Mouse (Mus musculus): ENCODE measurements around the gene Gpr35. TPM values are rescaled to one million over a fixed set of nuclear protein-coding genes. Genes with fewer than 3 reads are reported as not detected.

The Gpr35 gene
- total RNA-seq, 2 experiments from 2014 or later: 0.94 TPM; not detected in 1

DNA sequence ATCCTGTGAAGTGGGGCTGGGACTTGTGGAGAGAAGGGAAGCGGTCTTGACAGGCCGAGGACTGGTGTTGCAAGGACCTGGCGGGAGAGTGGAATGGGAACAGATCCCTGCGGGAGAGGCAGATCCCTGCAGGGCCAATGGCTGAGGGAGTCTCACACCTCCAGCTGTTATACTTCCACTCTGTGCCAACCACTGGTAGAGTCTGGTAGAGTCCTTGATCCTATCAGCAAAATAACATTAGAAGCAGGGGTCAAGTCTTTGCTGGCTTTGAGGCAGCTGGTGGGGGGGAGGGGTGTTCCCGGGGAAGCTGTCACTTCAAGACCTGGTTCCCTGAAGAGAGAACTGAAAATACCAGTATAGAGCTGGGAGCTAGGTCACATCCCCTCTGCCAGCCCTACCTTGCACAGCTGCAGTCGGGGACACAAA is 25.5 kb downstream of the Gpr35 start:
- no peak for ATAC-seq (replicated peaks; ENCODE audit: low FRiP score, low TSS enrichment, poor library complexity, severe bottlenecking)

DNA sequence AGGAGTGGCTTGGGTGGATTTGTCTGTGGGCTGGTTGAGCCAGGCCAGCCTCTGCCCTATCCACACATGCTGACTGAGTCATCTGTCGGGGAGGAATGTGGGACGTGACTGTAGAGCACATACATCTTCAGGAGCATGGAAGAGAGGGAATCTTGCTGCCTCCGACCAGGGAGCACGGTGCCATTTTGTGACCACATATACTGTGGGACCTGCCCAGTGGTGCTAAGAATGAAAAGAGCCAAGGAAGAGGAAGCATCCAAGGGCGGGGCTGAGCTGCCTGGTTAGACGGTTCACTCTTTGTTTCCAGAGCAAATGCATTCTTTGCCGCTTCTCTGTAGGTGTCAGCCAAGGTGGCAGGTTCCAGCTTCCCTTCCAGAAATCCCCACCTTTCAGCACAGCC is 28.0 kb downstream of the Gpr35 start:
- ATAC-seq (replicated peaks; ENCODE audit: low FRiP score, low TSS enrichment, poor library complexity, severe bottlenecking): no peak

DNA sequence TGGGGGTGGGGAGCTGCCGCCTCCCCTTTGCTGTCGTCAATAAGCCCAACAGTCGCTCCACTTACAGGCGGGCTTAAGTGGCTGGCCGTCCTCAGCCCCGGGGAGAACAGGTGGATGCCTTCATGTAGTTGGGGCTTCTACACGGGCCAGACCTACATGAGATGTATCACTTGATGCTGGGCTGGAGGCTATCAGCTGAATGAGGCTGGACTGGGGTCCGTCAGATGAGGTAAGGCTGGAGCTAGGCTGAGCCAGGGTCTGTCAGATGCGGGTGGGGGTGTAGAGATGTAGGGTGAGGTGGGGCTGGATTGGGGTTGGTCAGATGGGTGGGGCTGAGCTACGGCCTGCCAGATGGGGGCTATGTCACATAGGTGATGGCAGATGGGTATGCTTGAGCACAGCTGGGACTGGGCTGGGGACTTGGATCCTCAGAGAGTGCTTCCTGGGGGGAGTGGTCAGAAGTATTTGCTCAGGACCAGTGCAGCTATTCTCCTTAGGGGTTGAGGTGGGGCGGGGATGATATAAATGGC is 28.5 kb downstream of the Gpr35 start:
- ATAC-seq (replicated peaks; ENCODE audit: low FRiP score, low TSS enrichment, poor library complexity, severe bottlenecking): no peak

DNA sequence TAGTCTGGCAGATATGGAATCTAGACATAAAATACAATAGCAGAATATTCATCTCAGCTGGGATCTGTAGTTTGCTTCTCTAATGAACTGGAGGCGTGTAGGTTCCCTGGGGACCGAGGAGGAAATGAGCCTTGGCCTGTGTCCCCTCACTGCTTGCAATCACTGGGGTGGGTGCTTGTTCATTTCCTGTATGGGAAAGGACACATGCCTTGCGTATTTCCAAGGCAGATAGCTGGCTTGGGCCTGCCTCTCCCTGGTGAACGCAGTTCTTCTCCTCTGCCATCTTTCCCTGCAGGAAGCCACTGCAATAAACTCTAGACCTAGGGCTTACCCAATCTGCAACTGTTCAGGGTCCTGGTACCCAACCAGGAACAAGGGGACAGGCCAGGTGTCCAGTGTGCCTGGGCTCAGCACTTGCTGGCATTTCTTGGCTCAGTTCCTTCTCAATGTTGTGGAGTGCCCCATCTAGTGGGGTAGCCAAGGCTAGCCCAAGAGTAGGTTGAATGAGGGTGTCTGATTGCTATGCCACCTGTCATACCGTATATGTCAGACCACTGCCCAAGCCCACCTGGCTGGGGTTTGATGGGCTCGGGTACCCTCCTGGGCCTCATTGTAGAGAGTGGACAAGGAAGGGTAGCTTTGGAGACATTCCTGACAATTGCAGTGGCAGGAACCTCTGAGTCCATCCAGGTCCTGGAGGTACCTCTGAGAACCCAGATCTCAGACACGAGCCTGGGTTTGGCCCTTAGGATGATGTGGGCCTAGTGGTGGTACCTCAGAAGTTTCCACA is 30.6 kb downstream of the Gpr35 start:
- ATAC-seq (replicated peaks; ENCODE audit: low FRiP score, low TSS enrichment, poor library complexity, severe bottlenecking): no peak

DNA sequence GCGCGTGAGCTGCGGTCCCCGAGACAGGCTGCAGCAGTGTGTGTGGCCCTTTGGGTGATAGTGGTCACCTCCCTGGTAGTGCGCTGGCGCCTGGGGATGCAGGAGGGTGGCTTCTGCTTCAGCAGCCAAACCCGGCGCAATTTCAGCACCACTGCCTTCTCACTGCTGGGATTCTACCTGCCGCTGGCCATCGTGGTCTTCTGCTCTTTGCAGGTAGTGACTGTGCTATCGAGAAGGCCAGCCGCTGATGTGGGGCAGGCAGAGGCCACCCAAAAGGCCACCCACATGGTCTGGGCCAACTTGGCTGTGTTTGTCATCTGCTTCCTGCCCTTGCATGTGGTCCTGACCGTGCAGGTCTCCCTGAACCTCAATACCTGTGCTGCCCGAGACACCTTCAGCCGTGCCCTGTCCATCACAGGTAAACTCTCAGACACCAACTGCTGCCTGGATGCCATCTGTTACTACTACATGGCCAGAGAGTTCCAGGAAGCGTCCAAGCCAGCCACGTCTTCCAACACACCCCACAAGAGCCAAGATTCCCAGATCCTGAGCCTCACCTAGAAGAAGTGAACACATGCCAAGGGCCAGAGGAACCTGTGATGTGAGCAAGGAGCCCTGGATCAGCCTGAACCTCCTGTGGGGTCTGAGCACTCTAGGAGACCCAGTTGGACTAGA is 32.4 kb downstream of the Gpr35 start:
- ATAC-seq (replicated peaks; ENCODE audit: low FRiP score, low TSS enrichment, poor library complexity, severe bottlenecking): no peak

DNA sequence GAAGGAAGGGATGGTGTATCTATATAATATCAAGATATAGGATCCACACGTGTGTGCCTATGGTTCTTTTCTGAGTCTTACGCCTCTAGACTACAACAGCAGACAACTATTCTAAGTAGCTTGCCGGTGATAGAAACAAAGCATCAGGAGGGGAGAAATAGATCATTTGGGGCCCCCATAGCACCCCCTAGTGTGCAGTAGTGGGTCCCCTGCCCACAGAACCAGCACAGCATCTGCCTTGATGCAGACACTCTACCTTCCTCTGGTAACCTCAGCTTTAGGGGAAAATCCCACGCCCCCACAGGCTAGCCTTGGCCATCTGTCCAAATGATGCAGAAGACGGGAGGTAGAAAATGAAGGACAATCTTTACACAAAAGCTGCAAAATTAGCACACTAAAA is 34.3 kb downstream of the Gpr35 start:
- ATAC-seq (replicated peaks; ENCODE audit: low FRiP score, low TSS enrichment, poor library complexity, severe bottlenecking): no peak

DNA sequence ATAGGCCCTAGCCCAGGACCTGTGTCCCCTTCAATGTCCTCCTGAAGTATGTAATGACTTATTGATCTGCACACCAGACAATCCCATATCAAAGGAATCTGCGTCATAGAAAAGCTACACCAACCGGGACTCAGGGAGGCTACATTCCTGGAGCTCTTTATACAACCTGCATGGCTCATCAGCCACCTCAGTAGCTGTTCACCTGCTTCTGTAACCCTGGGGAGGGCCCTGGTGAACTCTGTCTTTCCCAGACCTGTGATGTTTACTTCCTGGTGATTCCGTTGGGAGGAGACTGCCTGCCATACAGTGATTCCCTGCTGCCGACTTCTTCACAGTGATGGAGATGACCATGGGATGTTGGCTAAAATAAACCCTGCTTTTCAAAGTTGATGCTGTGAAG is 38.2 kb downstream of the Gpr35 start:
- ATAC-seq (replicated peaks; ENCODE audit: low FRiP score, low TSS enrichment, poor library complexity, severe bottlenecking): no peak

DNA sequence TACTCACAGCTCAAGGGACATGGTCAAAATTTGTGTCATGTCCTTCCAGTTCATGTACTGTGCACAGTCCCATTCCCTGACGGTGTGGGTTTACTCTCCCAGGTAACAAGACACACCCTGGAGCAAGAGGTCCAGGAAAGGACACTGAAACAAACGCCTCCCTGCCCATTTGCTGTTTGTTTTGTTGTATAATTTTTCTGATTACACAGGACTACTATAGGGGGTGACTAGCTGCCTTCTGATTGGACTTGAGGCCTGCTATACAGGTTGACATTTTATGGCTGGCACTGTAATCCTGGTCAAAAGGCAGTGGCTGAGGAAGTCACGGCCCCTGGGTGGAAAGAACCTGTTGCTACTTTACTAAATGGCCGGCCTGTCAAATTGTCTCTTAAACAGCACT is 39.2 kb downstream of the Gpr35 start:
- no peak for ATAC-seq (replicated peaks; ENCODE audit: low FRiP score, low TSS enrichment, poor library complexity, severe bottlenecking)

DNA sequence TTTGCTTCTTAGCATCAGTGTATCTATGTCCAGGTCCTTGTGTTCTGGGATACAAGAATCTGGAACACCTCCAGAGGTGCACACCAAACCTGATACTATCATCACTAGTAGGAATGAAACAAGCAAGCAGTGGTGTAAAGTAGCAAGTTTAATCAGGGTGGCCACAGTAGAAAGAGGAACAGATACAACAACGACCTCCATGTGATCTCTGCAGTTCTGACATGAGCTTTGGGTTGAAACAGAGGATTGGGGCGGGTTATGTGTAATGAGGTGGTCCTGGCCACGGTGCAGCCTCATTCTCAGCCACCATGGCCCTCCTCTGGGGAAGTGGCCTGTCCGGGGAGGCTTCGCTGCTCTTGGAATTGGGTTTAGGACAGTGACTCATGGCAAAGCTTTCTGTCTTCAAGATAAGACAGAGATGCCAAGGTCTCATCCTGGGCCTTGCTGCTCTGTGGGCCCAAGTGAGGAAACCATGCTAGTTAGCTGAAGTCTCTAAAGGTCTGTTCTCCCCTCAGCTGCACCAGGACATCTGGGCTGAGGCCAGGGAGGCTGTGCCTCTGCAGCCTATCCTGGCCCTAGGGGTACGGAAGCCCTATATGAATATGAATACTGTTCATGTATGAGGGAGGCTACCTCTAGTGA is 41.7 kb downstream of the Gpr35 start:
- no peak for ATAC-seq (replicated peaks; ENCODE audit: low FRiP score, low TSS enrichment, poor library complexity, severe bottlenecking)

DNA sequence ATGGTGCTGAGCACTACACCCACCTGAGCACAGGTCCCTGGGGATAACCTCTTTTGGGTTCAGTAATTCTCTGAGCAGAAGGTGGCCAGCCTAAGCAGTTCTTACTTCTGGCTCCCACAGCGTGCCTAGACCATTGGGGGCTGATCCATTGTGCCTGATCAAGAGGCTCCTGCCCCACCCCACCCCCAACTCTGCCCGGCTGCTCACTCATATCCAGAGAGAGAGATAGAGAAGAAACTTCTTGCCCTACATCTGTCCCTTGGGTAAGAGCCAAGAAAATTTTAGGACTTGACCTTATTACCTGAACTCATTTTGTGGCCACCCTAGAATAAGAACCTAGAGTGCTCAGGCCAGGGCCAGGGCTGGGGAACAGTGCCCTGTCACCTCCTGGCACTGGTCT is 42.2 kb downstream of the Gpr35 start:
- ATAC-seq (replicated peaks; ENCODE audit: low FRiP score, low TSS enrichment, poor library complexity, severe bottlenecking): no peak

DNA sequence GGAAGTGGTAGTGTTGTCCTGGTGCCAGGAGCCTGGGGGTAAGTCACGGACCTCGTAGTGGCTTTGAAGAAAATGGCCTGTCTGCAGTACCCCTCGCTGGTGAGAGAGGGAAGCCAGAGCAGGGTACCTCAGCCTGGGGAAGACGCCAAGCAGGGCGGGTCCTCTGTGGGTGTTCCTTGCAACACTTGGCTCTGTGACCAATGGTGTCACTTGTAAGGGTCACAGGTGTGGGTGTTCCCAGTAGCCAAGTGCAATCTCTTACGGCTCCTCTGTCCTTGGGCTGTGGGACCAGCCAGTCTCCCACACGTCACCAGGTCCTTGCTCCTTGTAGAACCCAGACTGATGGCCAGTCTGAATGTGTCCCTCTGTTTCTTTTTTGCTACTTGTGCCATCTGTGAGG is 55.4 kb downstream of the Gpr35 start, which contains the start of gene Aqp12:
Aqp12 (plus strand) TSS at position 274 of the 400 bp plus-strand sequence.
- ATAC-seq (replicated peaks; ENCODE audit: low FRiP score, low TSS enrichment, poor library complexity, severe bottlenecking): no peak

DNA sequence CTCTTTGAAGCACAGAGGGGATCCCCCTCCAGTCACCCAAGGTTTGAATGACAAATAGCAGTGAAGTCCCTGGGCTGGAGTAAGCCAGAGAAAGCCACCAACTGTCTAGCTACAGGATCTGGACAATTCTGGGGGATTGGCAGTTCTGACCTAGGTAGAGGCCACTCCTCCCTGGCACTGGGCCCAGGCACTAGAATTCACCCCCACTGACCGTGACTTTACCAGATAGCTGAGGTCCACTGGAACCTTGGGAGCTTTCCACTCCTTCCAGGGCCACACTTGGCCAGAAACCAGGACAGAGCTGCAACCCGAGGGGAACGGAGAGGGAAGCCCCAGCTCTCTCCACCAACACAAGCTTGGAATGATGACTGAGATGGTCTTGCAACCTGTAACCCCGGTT is 58.5 kb downstream of the Gpr35 start:
- ATAC-seq (replicated peaks; ENCODE audit: low FRiP score, low TSS enrichment, poor library complexity, severe bottlenecking): no peak

DNA sequence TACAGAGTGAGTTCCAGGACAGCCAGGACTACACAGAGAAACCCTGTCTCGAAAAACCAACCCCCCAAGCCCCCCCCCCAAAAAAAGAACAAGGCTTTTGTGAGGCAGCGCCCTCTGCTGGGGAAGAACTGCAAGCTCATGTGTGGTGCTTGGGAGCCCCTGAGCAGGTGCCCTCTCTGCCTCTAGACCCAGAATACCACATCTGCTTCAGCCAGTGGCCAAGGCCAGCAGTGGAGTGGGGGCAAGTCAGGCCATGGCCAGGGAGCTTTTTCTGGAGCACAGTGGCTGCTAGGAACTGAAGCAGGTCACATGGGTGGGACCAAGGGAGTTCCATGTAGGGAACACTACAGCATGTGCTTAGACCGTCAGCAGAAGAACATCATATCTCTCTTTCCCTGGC is 60.1 kb downstream of the Gpr35 start:
- 0 out of 2 replicates have a peak, but pooled peaks have one; percentile 34 for ATAC-seq (replicated peaks; ENCODE audit: low FRiP score, low TSS enrichment, poor library complexity, severe bottlenecking)

DNA sequence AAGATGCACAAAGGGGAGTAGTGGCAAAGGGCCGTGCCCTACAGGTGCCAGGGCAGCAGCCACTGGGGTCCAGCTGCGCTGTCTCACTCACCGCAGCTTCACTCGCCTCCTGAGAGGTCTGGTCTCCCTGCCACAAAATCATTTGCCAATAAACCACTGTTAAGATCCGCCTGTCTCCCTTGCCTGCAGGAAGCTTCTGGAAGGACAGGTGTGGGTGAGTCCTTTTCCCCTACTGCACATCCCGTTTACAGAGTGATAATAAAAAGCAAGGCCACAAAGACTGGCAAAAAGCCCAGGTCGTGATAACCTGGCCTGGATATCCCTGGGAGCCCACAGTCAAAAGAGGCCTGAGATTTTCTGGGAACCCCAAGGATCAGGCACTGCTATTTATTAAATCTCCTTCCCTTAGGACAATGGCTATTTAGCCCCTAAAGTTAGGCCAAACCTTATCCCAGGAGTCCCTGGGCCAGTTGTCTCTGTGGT is 61.5 kb downstream of the Gpr35 start:
- ATAC-seq (replicated peaks; ENCODE audit: low FRiP score, low TSS enrichment, poor library complexity, severe bottlenecking): no peak

DNA sequence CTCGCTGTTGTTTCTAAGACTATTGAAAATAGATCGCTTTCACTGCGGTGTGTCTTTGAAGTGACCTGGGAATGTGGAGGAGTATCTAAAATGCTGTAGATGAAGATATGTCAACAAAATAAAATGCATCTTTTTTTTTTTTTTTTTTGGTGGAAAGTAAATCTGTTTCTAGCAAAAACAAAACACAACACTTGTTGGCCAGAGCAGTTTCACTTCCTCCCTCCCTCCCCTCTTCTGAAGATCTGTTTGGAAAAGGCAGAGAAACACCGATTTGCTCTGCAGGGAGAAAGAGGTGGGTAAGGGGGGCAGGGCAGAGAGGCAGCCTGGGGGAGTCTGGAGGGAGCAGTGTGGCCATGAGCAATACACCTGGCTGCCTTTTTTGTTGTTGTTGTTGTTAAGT is 62.7 kb downstream of the Gpr35 start:
- ATAC-seq (replicated peaks; ENCODE audit: low FRiP score, low TSS enrichment, poor library complexity, severe bottlenecking): no peak

DNA sequence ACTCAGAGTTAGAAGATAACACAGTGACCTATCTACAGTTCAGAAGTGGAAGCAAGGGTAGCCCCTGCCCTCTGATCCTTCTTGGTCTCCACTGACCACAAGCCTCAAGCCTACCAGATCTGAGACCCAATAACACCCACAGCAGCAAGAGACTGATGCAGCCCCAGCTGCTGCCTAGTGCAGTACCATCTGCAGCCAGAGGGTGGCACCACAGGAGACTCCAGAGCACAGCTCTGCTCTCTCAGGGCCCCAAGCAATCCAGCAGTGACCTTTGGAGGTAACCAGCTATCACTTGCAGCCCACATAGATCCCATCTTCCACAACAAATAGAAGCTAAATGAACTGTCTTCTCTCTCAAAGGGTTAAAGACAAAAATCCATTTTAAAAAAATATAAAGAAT is 63.8 kb downstream of the Gpr35 start:
- ATAC-seq (replicated peaks; ENCODE audit: low FRiP score, low TSS enrichment, poor library complexity, severe bottlenecking): peak; percentile 85

DNA sequence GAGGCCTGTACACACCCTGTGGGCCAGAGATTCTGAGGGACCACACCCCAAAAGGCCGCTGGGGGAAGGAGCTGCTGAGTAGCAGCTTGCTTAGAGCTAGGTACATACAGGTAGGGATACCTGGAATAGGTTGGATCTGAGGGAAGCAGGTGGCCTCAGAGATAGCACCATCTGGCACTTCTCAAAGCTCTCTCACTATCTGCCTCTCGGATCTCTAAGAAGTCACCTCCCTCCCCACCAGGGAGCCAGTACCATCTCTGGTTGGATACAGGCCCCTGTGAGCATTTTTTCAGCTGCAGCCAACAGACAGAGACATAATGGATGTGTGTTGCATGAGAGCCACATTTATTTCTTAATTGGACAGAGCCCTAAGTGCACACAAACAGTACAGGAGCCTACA is 64.5 kb downstream of the Gpr35 start:
- no peak for ATAC-seq (replicated peaks; ENCODE audit: low FRiP score, low TSS enrichment, poor library complexity, severe bottlenecking)

DNA sequence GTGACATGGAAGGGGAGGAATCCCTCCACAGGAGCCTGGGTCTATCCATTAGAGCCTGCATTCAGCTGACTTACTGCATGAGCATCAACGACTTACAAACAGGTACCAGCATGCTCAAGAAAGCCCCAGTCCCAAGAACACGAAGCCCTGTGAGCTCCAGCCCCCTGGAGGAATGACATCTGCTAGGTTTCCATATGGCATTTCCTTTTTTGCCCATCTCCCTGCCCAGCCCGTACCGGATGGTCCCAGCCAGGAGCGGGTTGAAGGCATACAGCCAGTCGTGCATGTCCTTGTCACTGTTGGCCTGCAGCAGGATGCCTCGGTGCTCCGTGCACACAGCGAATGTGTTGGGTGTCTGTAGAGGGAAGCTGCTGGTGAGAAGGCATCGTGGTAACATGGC is 68.1 kb downstream of the Gpr35 start:
- no peak for ATAC-seq (replicated peaks; ENCODE audit: low FRiP score, low TSS enrichment, poor library complexity, severe bottlenecking)

DNA sequence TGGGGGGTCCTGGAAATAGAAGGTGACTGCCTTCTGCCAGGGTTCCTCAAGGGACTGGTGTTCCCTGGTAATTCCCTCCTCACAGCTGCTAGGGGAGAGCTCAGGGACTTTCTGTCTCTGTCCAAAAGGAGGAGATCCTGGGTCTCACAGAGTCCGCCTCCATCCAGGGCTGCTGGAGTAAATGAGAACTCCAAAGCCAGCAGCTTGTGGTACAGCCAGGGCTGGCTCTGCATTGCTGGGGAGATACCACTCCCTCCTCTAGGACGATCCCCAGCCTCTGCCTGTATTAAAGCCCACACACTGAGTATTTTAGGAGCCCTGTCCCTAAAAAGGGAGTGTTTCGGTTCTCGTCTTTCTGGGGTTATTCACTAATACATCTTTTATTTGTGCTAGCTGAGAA is 69.9 kb downstream of the Gpr35 start:
- ATAC-seq (replicated peaks; ENCODE audit: low FRiP score, low TSS enrichment, poor library complexity, severe bottlenecking): no peak

DNA sequence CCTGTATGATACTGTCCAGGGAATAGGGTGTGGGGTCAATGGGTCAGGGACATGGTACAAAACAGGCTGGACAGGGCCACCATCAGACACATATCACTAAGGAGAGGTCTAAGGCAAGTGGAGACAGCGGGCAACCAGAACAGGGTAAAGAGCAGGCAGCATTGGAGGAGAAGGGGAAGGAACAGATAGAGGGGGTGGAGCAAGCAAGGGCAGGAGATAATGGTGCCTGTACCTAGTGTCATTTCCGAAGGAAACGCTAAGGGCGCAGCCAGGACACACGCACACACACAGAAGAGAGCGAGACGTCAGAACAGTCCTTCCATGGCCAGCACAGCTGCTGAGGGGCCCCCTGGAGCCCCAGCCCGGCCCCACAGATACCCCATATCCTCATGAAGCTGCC is 75.9 kb downstream of the Gpr35 start:
- no peak for ATAC-seq (replicated peaks; ENCODE audit: low FRiP score, low TSS enrichment, poor library complexity, severe bottlenecking)
